Mouse (Mus musculus): ENCODE measurements around the gene Esyt1.
"Not testable (repeated sequence)": the region's sequence is repeated elsewhere in the genome, so short reads cannot be mapped to it uniquely, and the experiment has no call there.

DNA sequence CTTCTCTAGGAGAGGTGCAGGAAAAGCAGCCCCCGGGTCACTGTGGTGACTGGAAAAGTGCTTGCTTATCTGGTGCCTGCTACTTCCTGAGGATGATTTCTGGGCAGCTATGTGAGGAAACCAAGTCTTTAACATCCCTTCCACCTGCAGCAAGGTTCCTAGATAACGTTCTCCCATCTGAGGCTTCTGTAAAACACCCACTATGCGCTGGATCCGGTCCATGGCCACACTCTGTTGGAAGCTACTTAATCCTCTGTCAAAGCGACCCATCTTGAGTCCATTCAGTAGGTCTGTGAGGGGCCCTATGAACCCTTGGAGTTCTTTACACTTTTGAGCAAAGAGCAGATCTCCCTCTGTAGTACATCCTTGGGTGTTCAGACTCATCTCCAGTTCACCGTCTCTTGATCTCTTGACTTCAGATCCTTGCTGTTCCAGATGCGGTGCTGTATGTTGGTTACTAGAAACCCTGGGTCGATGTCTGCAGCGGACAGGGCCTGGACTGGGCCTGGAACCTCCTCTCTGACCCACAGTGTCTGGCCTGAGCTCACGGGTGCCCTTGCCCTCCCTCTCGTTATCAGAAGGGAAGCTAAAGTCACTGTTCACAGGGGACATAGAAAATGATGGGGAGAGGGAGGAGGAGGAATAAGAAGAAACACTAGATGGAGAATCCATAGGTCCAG, 24.6 kb upstream of the Esyt1 start:
- TF ChIP-seq POLR2A (IDR thresholded peaks at IDR 0.05; ENCODE audit: extremely low read depth, insufficient read depth, low read length); CTCF (IDR thresholded peaks at IDR 0.05; ENCODE audit: low read depth, low read length): not testable (repeated sequence)
